Mouse (Mus musculus) bone marrow macrophage, adult 2 months (primary cell): ENCODE data around the gene Nfkb2.

Source experiments
- CTCF ChIP-seq: IDR thresholded peaks from 2 replicates; pipeline ENCODE4 v1.5.1; 2012; ENCODE audit warnings: low read depth, mild to moderate bottlenecking, low read length, moderate library complexity
- POLR2A ChIP-seq: IDR thresholded peaks from 2 replicates; pipeline ENCODE4 v1.6.1; 2012; ENCODE audit warnings: mild to moderate bottlenecking, low read depth, low read length, borderline replicate concordance

DNA sequence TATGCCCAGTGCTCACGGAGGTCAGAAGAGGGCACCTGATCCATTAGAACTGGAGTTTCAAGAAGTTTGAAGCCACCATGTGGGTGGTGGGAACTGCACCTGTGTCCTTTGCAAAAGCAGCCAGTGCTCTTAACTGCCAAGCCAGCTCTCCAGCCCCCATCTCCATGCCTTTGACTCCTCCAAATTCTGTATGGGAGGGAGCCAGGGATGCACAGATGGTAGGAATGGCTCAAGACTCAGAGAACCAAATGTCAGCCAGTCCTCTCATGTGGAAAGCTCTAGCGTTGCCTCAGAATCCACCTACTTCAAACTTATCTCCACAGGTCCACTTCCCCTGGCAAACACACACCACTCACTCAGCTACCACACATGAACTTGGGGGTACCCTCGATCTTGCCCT lies 29.8 kb downstream of the Nfkb2 start:
- no peak for TF ChIP-seq POLR2A
- no peak for TF ChIP-seq CTCF
